Mouse (Mus musculus): ENCODE results near the gene Olfr304. TPM values are rescaled to one million over a fixed set of nuclear protein-coding genes. Genes with fewer than 3 reads are reported as not detected.

The Olfr304 gene
- polyA plus RNA-seq (2012; ENCODE audit: low replicate concordance) = not detected in 2 replicates

GRCm38 (mm10) chr7:86386558-86386957, at the start of gene Olfr304:
Gene Olfr304 (minus strand): TSS chr7:86386658.

GRCm38 (mm10) chr7:86403546-86403945, 17.1 kb upstream of the Olfr304 start, which contains the start of gene Olfr301:
Gene Olfr301 (plus strand): TSS chr7:86403846.

GRCm38 (mm10) chr7:86397689-86398088, 11.2 kb upstream of the Olfr304 start, which contains the start of gene Olfr303:
Gene Olfr303 (minus strand): TSS chr7:86397789.

GRCm38 (mm10) chr7:86366828-86367227, 19.6 kb downstream of the Olfr304 start, which contains the start of gene Olfr305:
Gene Olfr305 (minus strand): TSS chr7:86366928.

GRCm38 (mm10) chr7:86337486-86337885, 49.0 kb downstream of the Olfr304 start, which contains the start of gene Olfr307:
Gene Olfr307 (minus strand): TSS chr7:86337586.

Other genes starting within 250 kb of the Olfr304 start
- not detected in 2 replicates for gene Vmn2r75, start 214.9 kb downstream of the Olfr304 start, polyA plus RNA-seq (2012; ENCODE audit: low replicate concordance)
- 0.02 TPM in 1 of 2 replicates, not detected in the other for gene Vmn2r76, start 140.3 kb downstream of the Olfr304 start, polyA plus RNA-seq (2012; ENCODE audit: low replicate concordance)
- not detected in 2 replicates for gene Olfr310, start 109.5 kb downstream of the Olfr304 start, polyA plus RNA-seq (2012; ENCODE audit: low replicate concordance)
- gene Olfr309, start 73.0 kb downstream of the Olfr304 start, polyA plus RNA-seq (2012; ENCODE audit: low replicate concordance) = not detected in 2 replicates
- not detected in 2 replicates for gene Olfr308, start 61.0 kb downstream of the Olfr304 start, polyA plus RNA-seq (2012; ENCODE audit: low replicate concordance)
- gene Olfr307, start 49.1 kb downstream of the Olfr304 start, polyA plus RNA-seq (2012; ENCODE audit: low replicate concordance) = not detected in 2 replicates
- gene Olfr305, start 19.7 kb downstream of the Olfr304 start, polyA plus RNA-seq (2012; ENCODE audit: low replicate concordance) = not detected in 2 replicates
- gene Olfr303, start 11.1 kb upstream of the Olfr304 start, polyA plus RNA-seq (2012; ENCODE audit: low replicate concordance) = not detected in 2 replicates
- gene Olfr301, start 17.2 kb upstream of the Olfr304 start, polyA plus RNA-seq (2012; ENCODE audit: low replicate concordance) = not detected in 2 replicates
- not detected in 2 replicates for gene Olfr299, start 73.3 kb upstream of the Olfr304 start, polyA plus RNA-seq (2012; ENCODE audit: low replicate concordance)
- gene Olfr298, start 105.8 kb upstream of the Olfr304 start, polyA plus RNA-seq (2012; ENCODE audit: low replicate concordance) = not detected in 2 replicates
- gene Olfr297, start 133.3 kb upstream of the Olfr304 start, polyA plus RNA-seq (2012; ENCODE audit: low replicate concordance) = not detected in 2 replicates
- gene Olfr295, start 197.2 kb upstream of the Olfr304 start, polyA plus RNA-seq (2012; ENCODE audit: low replicate concordance) = not detected in 2 replicates
- gene Olfr294, start 230.0 kb upstream of the Olfr304 start, polyA plus RNA-seq (2012; ENCODE audit: low replicate concordance) = not detected in 2 replicates

Data from leukemia stem cell, adult 10-12 weeks (primary cell).